Mouse (Mus musculus) thymus, adult 2 months (tissue): ENCODE results near the gene Miga2. TPM values are rescaled to one million over a fixed set of nuclear protein-coding genes. Genes with fewer than 3 reads are reported as not detected.

Source experiments
- DNase-seq: peaks from one replicate; pipeline ENCODE4 v3.0.0; 2021
- H3K27ac ChIP-seq: fragments of 200-500 bp; 2 replicates; pipeline ENCODE4 v1.5.1; 2012; ENCODE audit warnings: low read length, control low read depth; ENCODE audit not compliant: control insufficient read depth, insufficient read depth
- H3K27me3 ChIP-seq: fragments of 200-500 bp; 2 replicates; pipeline ENCODE4 v1.6.1; 2012; ENCODE audit warnings: mild to moderate bottlenecking, low read length, moderate library complexity, mixed read lengths; ENCODE audit not compliant: control insufficient read depth, insufficient read depth
- H3K36me3 ChIP-seq: fragments of 200-500 bp; 2 replicates; pipeline ENCODE4 v1.6.1; 2012; ENCODE audit warnings: mild to moderate bottlenecking, low read length, moderate library complexity; ENCODE audit not compliant: control insufficient read depth, insufficient read depth
- H3K4me1 ChIP-seq: fragments of 200-500 bp; replicated peaks from 2 replicates; pipeline ENCODE4 v1.6.1; 2012; ENCODE audit warnings: low read length; ENCODE audit not compliant: control insufficient read depth, insufficient read depth
- H3K4me3 ChIP-seq: fragments of 200-500 bp; 2 replicates; pipeline ENCODE4 v1.5.1; 2012; ENCODE audit warnings: mild to moderate bottlenecking, low read length, control low read depth, moderate library complexity; ENCODE audit not compliant: control insufficient read depth, insufficient read depth
- CTCF ChIP-seq: fragments of 200-500 bp; IDR thresholded peaks from 2 replicates; pipeline ENCODE4 v1.5.1; 2012; ENCODE audit warnings: mild to moderate bottlenecking, control low read depth, low read length, moderate library complexity, borderline replicate concordance; ENCODE audit not compliant: control insufficient read depth, poor library complexity, insufficient read depth; ENCODE audit errors: extremely low read depth
- POLR2A ChIP-seq: fragments of 200-500 bp; IDR thresholded peaks from 2 replicates; pipeline ENCODE4 v1.6.1; 2012; ENCODE audit warnings: mild to moderate bottlenecking, low read length, control low read depth, moderate library complexity; ENCODE audit not compliant: control insufficient read depth, poor library complexity, insufficient read depth; ENCODE audit errors: extremely low read depth
- WGBS: fragments of 180-500 bp; shearing (Covaris S2); methylation state at CpG from one replicate; pipeline ENCODE4 v1.1.7; 2018; 5-methylcytosine and 5-hydroxymethylcytosine counted together
- polyA plus RNA-seq: library from polyadenylated mRNA; depleted of rRNA; stranded (reverse); fragments of >200 nt; gene quantifications from 2 replicates; pipeline ENCODE4 v1.2.3, GENCODE M21; 2012

The Miga2 gene
- polyA plus RNA-seq, 1 experiment = 28.7 TPM

- peaks cover 12% of the 10 kb centered on the region for H3K4me1 ChIP-seq
- 86% methylated on average over 9 of the region's 9 CpGs for WGBS
- no peak overlapping the region for H3K27ac ChIP-seq
- H3K4me3 ChIP-seq = no peak overlapping the region
- DNase-seq = no peak
- no peaks in the 10 kb centered on the region; the same call in 1 of the 2 replicates for H3K36me3 ChIP-seq
- TF ChIP-seq CTCF (no peak), POLR2A (no peak)
- H3K27me3 ChIP-seq = no peaks in the 10 kb centered on the region
Observed at GRCm38 (mm10) chr2:30356906-30357305, 7.1 kb upstream of the Miga2 start.

- WGBS = 73% methylated on average over 8 of the region's 8 CpGs
- no peak for TF ChIP-seq POLR2A
- TF ChIP-seq CTCF = no peak
- H3K36me3 ChIP-seq = no peaks in the 10 kb centered on the region; the same call in 1 of the 2 replicates
- peaks cover 12% of the 10 kb centered on the region for H3K4me1 ChIP-seq
- no peak for DNase-seq
- H3K4me3 ChIP-seq = no peak overlapping the region; the same call in 1 of the 2 replicates
- H3K27ac ChIP-seq = no peak overlapping the region
- H3K27me3 ChIP-seq = no peaks in the 10 kb centered on the region
Observed at GRCm38 (mm10) chr2:30357552-30358510, 6.2 kb upstream of the Miga2 start.

- Histone ChIP-seq H3K4me1 (peaks cover 12% of the 10 kb centered on the region), H3K36me3 (no peaks in the 10 kb centered on the region), H3K27ac (peak within 1 kb of the TSS; percentile 33), H3K4me3 (peak within 1 kb of the TSS; percentile 75), H3K27me3 (no peaks in the 10 kb centered on the region)
- peak; percentile 85 for DNase-seq
- TF ChIP-seq CTCF = peak; percentile 63; the same call in 1 of the 2 replicates
- TF ChIP-seq POLR2A = no peak
- WGBS = 2% methylated on average over 73 of the region's 73 CpGs
Observed at GRCm38 (mm10) chr2:30358533-30359531, 5.2 kb upstream of the Miga2 start, which contains the start of gene Sh3glb2. Sh3glb2 (minus strand) TSS chr2:30359337.

- Histone ChIP-seq H3K36me3 (no peaks in the 10 kb centered on the region), H3K27me3 (no peaks in the 10 kb centered on the region), H3K4me3 (no peak overlapping the region), H3K4me1 (peaks cover 20% of the 10 kb centered on the region), H3K27ac (no peak overlapping the region)
- no peak for DNase-seq
- TF ChIP-seq POLR2A = no peak
- TF ChIP-seq CTCF = no peak
- 93% methylated on average over 10 of the region's 10 CpGs for WGBS
Observed at GRCm38 (mm10) chr2:30360626-30361025, 3.4 kb upstream of the Miga2 start.

- DNase-seq = no peak
- no peaks in the 10 kb centered on the region for H3K27me3 ChIP-seq
- no peak overlapping the region for H3K4me3 ChIP-seq
- H3K27ac ChIP-seq = no peak overlapping the region
- peaks cover 17% of the 10 kb centered on the region for H3K4me1 ChIP-seq
- TF ChIP-seq POLR2A = no peak
- no peak for TF ChIP-seq CTCF
- 86% methylated on average over 5 of the region's 5 CpGs for WGBS
- no peaks in the 10 kb centered on the region for H3K36me3 ChIP-seq
Observed at GRCm38 (mm10) chr2:30362865-30363264, 1.2 kb upstream of the Miga2 start.
